Mouse (Mus musculus) cerebellum, postnatal 10 days (tissue): Measurements from ENCODE around the gene Antxr2.
A peak's percentile ranks its signal among the peaks of the same experiment; 100 is the strongest.

Experiments
- DNase-seq, 2 experiments: peaks; one replicate each; pipeline ENCODE4 v3.0.0; 2021; ENCODE audit warnings: mixed read lengths in 2 of 2

Antxr2 gene

GRCm38 (mm10) chr5:97906537-97907266 is 124.1 kb downstream of the Antxr2 start:
- DNase-seq = no peak

- peak; percentile 39 to 63 for DNase-seq
These were observed 125.0 kb downstream of the Antxr2 start for GRCm38 (mm10) chr5:97905856-97906255.

DNA sequence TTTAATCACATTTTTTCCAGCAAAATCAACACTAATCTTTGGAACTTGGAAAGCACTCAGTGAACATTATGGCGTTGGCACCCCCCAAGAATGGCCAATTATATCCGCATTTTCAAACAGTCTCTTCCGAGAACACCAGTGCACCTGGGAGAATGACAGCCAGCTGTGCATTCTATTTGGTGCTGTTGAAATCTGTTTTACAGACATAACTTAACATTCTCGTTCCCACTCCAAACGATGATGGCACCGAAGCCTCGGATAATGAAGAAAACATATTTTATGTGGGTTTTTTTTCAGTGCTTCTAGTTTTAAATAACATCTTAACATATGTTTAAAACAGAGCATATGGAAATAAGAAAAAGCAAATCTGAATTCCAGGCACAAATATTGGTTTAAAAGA is 129.7 kb downstream of the Antxr2 start:
- DNase-seq = no peak

GRCm38 (mm10) chr5:97899321-97899720 is 131.5 kb downstream of the Antxr2 start:
- DNase-seq = peak; percentile 49 to 71

GRCm38 (mm10) chr5:97885427-97885826 is 145.4 kb downstream of the Antxr2 start:
- DNase-seq = no peak

- DNase-seq = no peak
These were observed 146.7 kb downstream of the Antxr2 start for GRCm38 (mm10) chr5:97884110-97884509.

GRCm38 (mm10) chr5:97881421-97881820 is 149.4 kb downstream of the Antxr2 start:
- DNase-seq = no peak

DNA sequence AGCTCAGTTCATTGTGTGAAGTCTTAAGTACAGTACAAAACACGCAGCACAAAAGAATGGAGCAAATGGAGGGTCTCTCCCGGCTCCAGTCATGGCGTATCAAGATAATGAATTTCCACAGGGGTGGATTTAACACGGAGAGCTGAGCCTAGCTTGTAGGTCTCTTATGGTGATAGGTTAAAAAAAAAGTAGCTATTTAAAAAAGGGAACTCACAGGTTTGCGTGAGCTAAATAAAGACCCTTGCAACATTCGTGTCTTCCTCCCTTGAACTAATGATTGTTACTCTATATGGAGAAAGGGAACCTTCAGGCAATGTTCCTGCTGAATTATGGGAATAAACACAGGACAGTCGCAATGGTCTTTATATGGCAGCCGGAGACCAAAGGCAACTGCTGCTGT is 150.7 kb downstream of the Antxr2 start:
- DNase-seq = no peak

- no peak for DNase-seq
These were observed 152.0 kb downstream of the Antxr2 start for GRCm38 (mm10) chr5:97878871-97879270.

DNA sequence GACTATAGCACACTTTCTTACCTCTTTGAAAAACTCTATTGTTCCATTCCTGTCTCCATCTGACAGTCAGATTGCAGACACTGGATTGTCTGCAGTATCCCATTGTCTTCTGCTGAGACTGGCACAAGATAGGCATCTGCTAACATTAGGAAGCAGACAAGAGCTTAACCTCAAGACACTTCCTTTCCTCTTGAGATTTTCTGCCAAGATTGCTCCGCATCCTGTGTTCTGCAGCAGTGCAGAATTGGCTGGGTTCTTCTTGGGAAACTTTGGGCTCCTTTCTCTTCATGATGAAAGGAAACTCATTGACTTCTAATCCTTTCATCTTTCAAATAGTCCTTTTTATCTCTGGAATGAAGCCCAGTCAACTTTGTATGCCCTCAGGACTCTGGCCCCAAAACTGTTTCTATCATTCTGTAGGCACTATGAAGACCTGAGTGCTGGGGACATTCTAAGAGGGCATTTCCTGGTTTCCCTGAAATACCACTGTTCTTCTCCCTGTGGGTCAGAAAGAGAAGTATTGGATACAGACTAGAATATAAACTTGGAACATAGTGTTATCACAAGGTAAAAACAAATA is 152.5 kb downstream of the Antxr2 start:
- no peak for DNase-seq

DNA sequence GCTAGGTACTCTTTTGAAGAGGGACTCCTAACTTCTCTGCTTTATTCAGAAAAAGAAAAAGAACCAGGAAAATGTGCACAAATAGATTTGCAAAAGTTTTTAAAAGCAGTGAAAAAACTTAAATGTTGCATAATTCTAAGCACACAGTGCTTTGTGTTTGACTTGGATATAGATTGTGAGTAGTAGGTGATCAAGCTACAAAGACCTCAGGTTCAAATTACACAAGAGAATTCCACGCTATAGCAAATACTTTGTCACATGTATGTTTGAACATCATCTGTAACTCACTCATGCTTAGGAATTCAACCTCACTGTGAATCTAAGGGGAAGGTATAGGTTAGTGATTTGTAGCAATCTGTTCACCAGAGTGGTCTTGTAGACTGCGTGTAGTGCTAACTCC is 153.9 kb downstream of the Antxr2 start:
- DNase-seq = no peak

DNA sequence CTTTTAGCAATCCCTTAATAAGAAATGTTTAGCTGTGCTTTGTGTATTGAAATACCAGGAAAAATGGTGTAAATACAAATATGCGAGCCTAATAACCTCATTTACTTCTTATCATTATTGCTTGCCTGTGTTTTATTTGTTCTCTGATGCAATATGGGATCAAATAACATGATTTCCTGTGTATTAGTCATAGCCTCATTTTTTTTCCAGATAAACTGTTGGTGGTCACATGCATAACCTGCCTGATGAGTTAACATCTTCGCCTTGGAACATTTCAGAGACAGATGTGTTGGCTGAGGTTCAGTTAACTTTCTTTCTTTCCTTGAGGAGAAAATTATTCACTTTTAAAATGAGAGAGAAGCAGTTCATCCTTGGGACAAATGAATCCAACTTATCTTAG is 162.9 kb downstream of the Antxr2 start:
- DNase-seq = no peak

GRCm38 (mm10) chr5:97866975-97867374 is 163.9 kb downstream of the Antxr2 start:
- no peak for DNase-seq

GRCm38 (mm10) chr5:97857101-97857500 is 173.7 kb downstream of the Antxr2 start:
- DNase-seq = no peak

DNA sequence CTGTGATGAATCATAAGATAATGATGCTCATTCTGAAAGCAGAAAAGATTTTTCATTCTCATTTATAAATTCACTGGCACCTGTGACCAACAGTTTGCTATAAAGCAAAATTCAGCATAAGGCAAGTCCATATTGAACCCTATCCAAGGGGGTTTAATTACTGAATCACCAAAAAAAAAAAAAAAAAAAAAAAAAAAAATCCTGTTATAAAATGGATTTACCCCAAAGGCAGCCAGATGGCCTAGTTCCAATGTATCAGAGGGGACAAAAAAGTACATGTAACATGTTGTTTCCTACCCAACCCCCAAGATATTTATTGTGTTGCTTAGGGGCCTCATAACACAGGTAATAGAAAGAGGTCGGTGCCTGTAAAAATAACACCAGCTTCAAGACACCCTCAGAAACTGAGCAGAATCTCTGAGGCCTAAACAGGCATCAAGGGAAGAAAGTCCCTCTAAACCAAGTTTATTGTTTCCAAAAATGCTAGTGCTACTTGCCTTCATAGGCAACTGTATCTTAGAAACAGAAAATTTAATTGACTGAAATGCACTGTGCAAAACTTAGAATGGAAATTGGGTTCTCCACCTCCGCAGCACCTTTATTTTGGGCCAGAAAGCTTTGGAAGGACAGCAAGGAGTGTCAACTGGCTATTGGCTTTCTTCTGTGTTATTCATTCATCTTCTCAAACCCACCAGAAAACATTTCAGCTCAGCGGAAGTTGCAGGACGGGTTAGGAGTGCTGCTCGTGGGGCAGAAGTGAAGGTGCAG is 178.7 kb downstream of the Antxr2 start:
- DNase-seq = peak in 1 of 2 experiments; percentile 12

- DNase-seq = no peak
These were observed 183.5 kb downstream of the Antxr2 start for GRCm38 (mm10) chr5:97847204-97847895.

DNA sequence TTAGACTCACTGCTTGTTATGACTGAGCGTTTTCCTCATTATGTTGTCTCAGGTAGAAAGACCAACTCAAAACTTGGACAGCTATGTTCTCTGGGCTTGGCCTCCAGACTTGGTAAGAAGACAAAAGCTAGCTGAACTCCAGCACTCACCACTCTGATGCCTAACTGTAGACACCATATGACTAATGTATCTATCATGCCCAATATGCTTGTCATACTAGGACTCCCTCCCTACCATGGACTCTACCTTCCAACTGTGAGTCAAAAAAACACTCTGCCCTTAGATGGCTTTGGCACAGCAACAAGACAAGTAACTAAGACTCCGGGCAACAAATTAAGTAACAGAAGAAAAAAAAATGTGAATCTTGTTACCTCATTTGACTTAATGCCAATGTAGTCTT is 184.3 kb downstream of the Antxr2 start:
- no peak for DNase-seq

DNA sequence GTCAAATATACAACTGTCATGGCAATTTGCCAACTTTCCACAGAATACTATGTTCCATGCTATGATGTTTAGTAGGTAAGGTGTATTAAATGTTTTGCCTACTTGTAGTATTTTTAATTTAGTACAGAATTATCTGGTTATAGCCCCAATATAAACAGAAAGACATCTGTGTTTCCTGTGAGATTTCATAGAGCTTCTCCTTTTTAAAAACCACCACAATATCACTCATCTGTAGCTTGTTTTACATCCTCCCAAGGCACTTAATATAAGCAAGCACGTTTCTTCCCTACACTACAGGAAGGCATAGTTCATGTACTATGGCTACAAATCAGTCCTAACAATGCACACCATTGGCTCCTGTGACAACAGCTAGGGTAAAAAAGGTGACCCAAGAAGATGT is 188.8 kb downstream of the Antxr2 start:
- no peak for DNase-seq

DNA sequence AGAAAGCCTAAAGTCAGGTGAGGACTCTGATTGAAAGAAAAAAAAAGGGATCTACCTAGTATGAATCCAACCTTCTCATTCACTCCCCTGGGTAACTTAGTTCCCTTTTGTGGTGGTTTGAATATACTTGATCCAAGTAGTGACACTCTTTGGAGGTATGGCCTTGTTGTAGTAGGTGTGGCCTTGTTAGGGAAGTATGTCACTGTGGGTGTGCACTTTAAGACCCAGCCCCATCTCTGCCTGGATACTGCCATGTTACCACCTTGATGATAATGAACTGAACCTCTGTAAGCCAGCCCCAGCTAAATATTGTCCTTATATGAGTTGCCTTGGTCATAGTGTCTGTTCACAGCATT is 190.9 kb downstream of the Antxr2 start:
- DNase-seq = no peak

- no peak for DNase-seq
These were observed 191.4 kb downstream of the Antxr2 start for GRCm38 (mm10) chr5:97839271-97839923.

DNA sequence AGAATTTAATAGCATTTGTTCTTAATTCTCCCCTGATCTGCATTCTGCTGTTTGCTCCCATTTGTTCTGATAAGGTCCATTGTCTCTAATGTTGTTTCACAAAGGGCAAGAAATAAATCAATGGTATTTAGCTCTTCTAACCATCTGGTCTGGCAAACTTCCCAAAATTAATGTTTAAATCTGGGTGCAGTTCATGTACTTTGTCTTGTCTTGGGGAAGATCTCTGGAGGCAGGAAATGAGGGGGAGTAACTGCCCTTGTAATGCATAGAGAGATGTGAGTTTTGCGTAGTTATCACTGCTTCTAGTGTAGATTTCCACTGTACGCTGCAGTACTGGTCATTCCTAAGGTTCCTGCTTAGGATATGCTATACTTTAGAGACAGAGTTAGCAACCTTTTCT is 193.5 kb downstream of the Antxr2 start:
- no peak for DNase-seq

- no peak for DNase-seq
These were observed 195.4 kb downstream of the Antxr2 start for GRCm38 (mm10) chr5:97835418-97835817.

- peak; percentile 16 to 18 for DNase-seq
These were observed 196.1 kb downstream of the Antxr2 start for GRCm38 (mm10) chr5:97834770-97835169.
